In the genomic region with DNA sequence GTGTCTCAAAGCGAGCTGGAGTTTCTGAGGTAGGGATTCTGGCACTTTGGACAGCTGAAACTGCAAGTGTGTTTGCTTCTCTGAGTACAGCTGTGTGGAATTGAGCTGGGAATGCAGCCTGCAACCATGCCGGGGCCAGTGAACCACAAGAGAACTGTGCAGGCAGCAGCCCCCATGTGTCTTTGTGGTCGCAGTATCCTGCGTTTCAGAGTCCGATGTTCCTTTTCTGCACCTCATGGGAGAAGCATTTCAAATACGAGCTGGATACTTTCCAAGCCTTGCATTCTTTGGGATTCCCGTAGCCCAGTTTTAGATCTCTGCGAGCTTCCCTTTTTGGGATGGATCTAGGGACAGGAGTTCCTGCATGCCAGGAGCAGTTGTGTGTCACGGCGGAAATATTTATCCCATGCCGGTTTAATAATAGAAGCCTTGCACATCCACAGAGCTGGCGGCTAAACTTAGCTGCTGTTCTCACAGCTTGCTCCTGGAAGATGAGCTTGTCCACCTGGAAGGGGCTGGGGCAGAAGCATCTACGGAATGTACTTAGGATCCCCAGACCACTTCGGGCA, we compare ENCODE assay signal across 9 mouse cellular contexts.
DNase-seq lines count a peak whose midpoint lies in the region; ATAC-seq lines count a peak whose summit lies in the region.
"Had no signal": no experiment of that assay in that cellular context is flagged by ENCODE, and none has a peak within 500 bp of the region (broad histone marks: within the 10 kb centered on the region; RNA-seq: fewer than 3 reads in every experiment).

No protein-coding gene starts in this region.

- DNase-seq in limb, embryonic 10.5 days (ENCODE audit: low spot score): no peak
- peak; percentile 44 to 62 for DNase-seq in heart, postnatal 14 days
- DNase-seq in lung, postnatal 36 days: peak; percentile 35
- DNase-seq in thymus, postnatal 14 days: no peak
- DNase-seq in yolk sac, embryonic 10.5 days (ENCODE audit: low spot score): no peak
- no peak for DNase-seq in testis, postnatal 14 days (ENCODE audit: low spot score)
- DNase-seq: liver, embryonic 13.5 days had no signal

- intact Hi-C loops in heart, postnatal 14 days (cut with DNase I): loop anchor here (2.0 to 5.0 kb wide), 2 partner anchors 102 to 233 kb away; a partner anchor contains a TSS

- H3K4me1 ChIP-seq in limb, embryonic 12.5 days (replicated peaks): peaks cover 16% of the 10 kb centered on the region; the same call in 1 of the 2 replicates
- H3K4me1 ChIP-seq in limb, embryonic 10.5 days: peaks cover 13% of the 10 kb centered on the region
- H3K4me1 ChIP-seq in embryonic facial prominence, embryonic 15.5 days: peaks cover 37% of the 10 kb centered on the region

- no peak for ATAC-seq in limb, embryonic 12.5 days (ENCODE audit: insufficient number of reproducible peaks, insufficient read depth, low FRiP score, low TSS enrichment, low read depth)
- ATAC-seq in embryonic facial prominence, embryonic 15.5 days (ENCODE audit: insufficient number of reproducible peaks, low FRiP score, low TSS enrichment, low read depth): peak; percentile 70

- H3K9me3 ChIP-seq in limb, embryonic 12.5 days: no peaks in the 10 kb centered on the region
- H3K9me3 ChIP-seq in limb, embryonic 10.5 days (replicated peaks): no peaks in the 10 kb centered on the region
- no peaks in the 10 kb centered on the region for H3K9me3 ChIP-seq in embryonic facial prominence, embryonic 15.5 days (replicated peaks)
- H3K9me3 ChIP-seq: liver, embryonic 13.5 days had no signal

- H3K4me2 ChIP-seq in limb, embryonic 12.5 days: no peak overlapping the region
- peak overlapping the region; percentile 25 for H3K4me2 ChIP-seq in embryonic facial prominence, embryonic 15.5 days (replicated peaks)
- H3K4me2 ChIP-seq: liver, embryonic 13.5 days had no signal

- no peaks in the 10 kb centered on the region for H3K27me3 ChIP-seq in limb, embryonic 12.5 days
- no peaks in the 10 kb centered on the region for H3K27me3 ChIP-seq in limb, embryonic 10.5 days (ENCODE audit: low read depth, poor library complexity, severe bottlenecking)
- no peaks in the 10 kb centered on the region for H3K27me3 ChIP-seq in embryonic facial prominence, embryonic 15.5 days
- H3K27me3 ChIP-seq: liver, embryonic 13.5 days had no signal

- H3K4me3 ChIP-seq in limb, embryonic 12.5 days (replicated peaks): no peak overlapping the region
- no peak overlapping the region for H3K4me3 ChIP-seq in limb, embryonic 10.5 days
- H3K4me3 ChIP-seq in embryonic facial prominence, embryonic 15.5 days (replicated peaks): no peak overlapping the region
- H3K4me3 ChIP-seq: liver, embryonic 13.5 days had no signal

- no peaks in the 10 kb centered on the region for H3K36me3 ChIP-seq in limb, embryonic 12.5 days
- H3K36me3 ChIP-seq in limb, embryonic 10.5 days: no peaks in the 10 kb centered on the region
- H3K36me3 ChIP-seq in embryonic facial prominence, embryonic 15.5 days: no peaks in the 10 kb centered on the region
- H3K36me3 ChIP-seq: liver, embryonic 13.5 days had no signal

- H3K27ac ChIP-seq in limb, embryonic 12.5 days: peak overlapping the region; percentile 1; the same call in 1 of the 2 replicates
- H3K27ac ChIP-seq in limb, embryonic 10.5 days: no peak overlapping the region
- peak overlapping the region; percentile 44 for H3K27ac ChIP-seq in embryonic facial prominence, embryonic 15.5 days (replicated peaks)
- H3K27ac ChIP-seq: liver, embryonic 13.5 days had no signal

- 61% methylated on average over 14 of the region's 14 CpGs for WGBS in limb, embryonic 12.5 days
- 86% methylated on average over 14 of the region's 14 CpGs for WGBS in limb, embryonic 10.5 days
- 11% methylated on average over 14 of the region's 14 CpGs for WGBS in embryonic facial prominence, embryonic 15.5 days

- no peak overlapping the region; the same call in 1 of the 2 replicates for H3K9ac ChIP-seq in limb, embryonic 12.5 days (replicated peaks)
- no peak overlapping the region for H3K9ac ChIP-seq in embryonic facial prominence, embryonic 15.5 days
- H3K9ac ChIP-seq: liver, embryonic 13.5 days had no signal

Comparison
In these comparisons a context has a peak if more than half of its experiments do, and no peak if none do; other contexts are left out.
1. DNase-seq: peak in heart, postnatal 14 days (2 of 2) and lung, postnatal 36 days (single experiment); none in limb, embryonic 10.5 days (single experiment), thymus, postnatal 14 days (single experiment), yolk sac, embryonic 10.5 days (single experiment) and testis, postnatal 14 days (single experiment).